In the genomic region with DNA sequence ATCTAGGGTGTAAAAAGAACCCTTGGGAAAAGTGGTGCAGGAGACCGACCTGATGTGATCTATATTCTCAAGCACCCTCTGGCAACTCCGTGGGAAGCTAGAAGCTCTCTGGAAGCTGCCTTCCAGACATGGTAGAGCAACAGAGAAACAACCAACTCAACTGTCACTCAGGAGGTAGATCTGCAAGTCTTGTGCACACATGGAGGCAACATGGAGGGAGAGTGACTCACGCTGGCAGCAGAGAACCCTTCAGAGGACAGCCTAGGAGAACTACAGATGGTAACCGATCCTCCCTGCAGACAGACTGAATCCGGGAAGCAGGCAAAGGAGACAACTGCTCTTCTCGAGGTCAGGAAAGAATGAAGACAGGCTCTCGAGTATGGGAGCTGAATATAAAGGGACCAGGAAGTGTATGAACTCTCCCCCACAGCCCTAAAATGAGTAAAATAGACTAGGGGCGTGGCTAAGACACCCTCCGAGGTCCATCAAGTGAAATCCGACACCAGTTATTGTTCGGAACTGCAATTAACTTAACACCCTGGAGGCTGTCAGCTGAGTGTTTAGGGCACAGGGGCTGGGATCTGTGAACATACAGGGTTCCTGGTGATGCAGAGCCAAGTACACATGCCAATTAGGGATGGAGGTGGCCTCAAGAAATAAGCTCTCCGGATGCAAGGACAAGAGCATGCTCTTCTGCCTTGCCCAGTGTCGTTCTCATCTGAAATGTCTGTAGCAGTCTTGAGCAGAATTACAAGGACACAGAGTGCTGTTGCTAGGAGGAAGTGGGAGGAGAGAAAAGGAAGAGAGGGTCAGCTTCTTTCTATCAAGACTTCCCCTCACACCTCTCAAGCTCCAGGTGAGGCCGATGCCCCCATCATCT, we compare ENCODE assay signal across 8 mouse cellular contexts.
DNase-seq lines count a peak whose midpoint lies in the region; ATAC-seq lines count a peak whose summit lies in the region.
"Had no signal": no experiment of that assay in that cellular context is flagged by ENCODE, and none has a peak within 500 bp of the region (broad histone marks: within the 10 kb centered on the region; RNA-seq: fewer than 3 reads in every experiment).

No protein-coding gene starts in this region.

- H3K9ac ChIP-seq in embryonic facial prominence, embryonic 11.5 days (replicated peaks; ENCODE audit: low read length), result no peak overlapping the region
- no peak overlapping the region for H3K9ac ChIP-seq in intestine, embryonic 16.5 days (ENCODE audit: low read depth, low read length)

- H3K9me3 ChIP-seq in megakaryocyte, embryonic 14.5 days, result no peaks in the 10 kb centered on the region
- H3K9me3 ChIP-seq in embryonic facial prominence, embryonic 11.5 days (replicated peaks; ENCODE audit: control insufficient read depth, low read length), result no peaks in the 10 kb centered on the region
- no peaks in the 10 kb centered on the region for H3K9me3 ChIP-seq in intestine, embryonic 16.5 days (ENCODE audit: control insufficient read depth, low read length)

- peaks cover 14% of the 10 kb centered on the region for H3K4me1 ChIP-seq in megakaryocyte, embryonic 14.5 days
- no peaks in the 10 kb centered on the region; the same call in none of the 2 replicates for H3K4me1 ChIP-seq in embryonic facial prominence, embryonic 11.5 days (ENCODE audit: control insufficient read depth, insufficient read depth, low read length)
- H3K4me1 ChIP-seq in intestine, embryonic 16.5 days (ENCODE audit: control insufficient read depth, insufficient read depth, low read length), result peaks cover 16% of the 10 kb centered on the region

- no peak overlapping the region for H3K27ac ChIP-seq in embryonic facial prominence, embryonic 11.5 days (replicated peaks; ENCODE audit: low read depth, low read length)
- no peak overlapping the region for H3K27ac ChIP-seq in intestine, embryonic 16.5 days (ENCODE audit: low read length)

- ATAC-seq in megakaryocyte, adult 5-6 weeks (ENCODE audit: poor library complexity, severe bottlenecking), result no peak
- no peak; the same call in 1 of the 2 replicates for ATAC-seq in embryonic facial prominence, embryonic 11.5 days (replicated peaks; ENCODE audit: insufficient number of reproducible peaks, low FRiP score, low TSS enrichment, low read depth)
- ATAC-seq in intestine, embryonic 16.5 days, result peak; percentile 44; the same call in 1 of the 2 replicates

- no peaks in the 10 kb centered on the region for H3K36me3 ChIP-seq in megakaryocyte, embryonic 14.5 days (replicated peaks; ENCODE audit: low read length)
- no peaks in the 10 kb centered on the region for H3K36me3 ChIP-seq in embryonic facial prominence, embryonic 11.5 days (replicated peaks; ENCODE audit: control insufficient read depth, insufficient read depth, low read depth, low read length)
- no peaks in the 10 kb centered on the region for H3K36me3 ChIP-seq in intestine, embryonic 16.5 days (ENCODE audit: control insufficient read depth, insufficient read depth, low read length)

- peak overlapping the region; percentile 48 for H3K4me3 ChIP-seq in megakaryocyte, embryonic 14.5 days (replicated peaks)
- no peak overlapping the region for H3K4me3 ChIP-seq in embryonic facial prominence, embryonic 11.5 days (ENCODE audit: low read depth, low read length)
- H3K4me3 ChIP-seq in intestine, embryonic 16.5 days (ENCODE audit: low read length), result peak overlapping the region; percentile 64; the same call in 1 of the 2 replicates
- H3K4me3 ChIP-seq: myocyte had no signal

- peaks cover 69% of the 10 kb centered on the region for H3K27me3 ChIP-seq in megakaryocyte, embryonic 14.5 days (replicated peaks)
- peaks cover 29% of the 10 kb centered on the region for H3K27me3 ChIP-seq in embryonic facial prominence, embryonic 11.5 days (ENCODE audit: control insufficient read depth, insufficient read depth, low read length)
- H3K27me3 ChIP-seq in intestine, embryonic 16.5 days (replicated peaks; ENCODE audit: control insufficient read depth, insufficient read depth, low read length), result peaks cover 26% of the 10 kb centered on the region

- DNase-seq in embryonic facial prominence, embryonic 11.5 days (ENCODE audit: low spot score), result peak; percentile 49
- DNase-seq in retina, embryonic 14.5 days (ENCODE audit: low spot score), result peak; percentile 24
- DNase-seq in T-cell, adult 2 months (ENCODE audit: low spot score), result no peak
- DNase-seq in right cerebral cortex, postnatal 4 days, result no peak

- peak overlapping the region; percentile 97; the same call in 1 of the 2 replicates for H3K4me2 ChIP-seq in embryonic facial prominence, embryonic 11.5 days (ENCODE audit: low read depth, low read length)
- H3K4me2 ChIP-seq in intestine, embryonic 16.5 days (ENCODE audit: low read depth, low read length), result peak overlapping the region; percentile 96; the same call in 1 of the 2 replicates

- 9% methylated on average over 14 of the region's 14 CpGs for WGBS in embryonic facial prominence, embryonic 11.5 days
- 8% methylated on average over 14 of the region's 14 CpGs for WGBS in intestine, embryonic 16.5 days

Comparison
In these comparisons a context has a peak if more than half of its experiments do, and no peak if none do; other contexts are left out.
1. DNase-seq: peak in embryonic facial prominence, embryonic 11.5 days (single experiment) and retina, embryonic 14.5 days (single experiment); none in T-cell, adult 2 months (single experiment) and right cerebral cortex, postnatal 4 days (single experiment).